8 mouse cellular contexts compared by ENCODE assay signal in the genomic region with DNA sequence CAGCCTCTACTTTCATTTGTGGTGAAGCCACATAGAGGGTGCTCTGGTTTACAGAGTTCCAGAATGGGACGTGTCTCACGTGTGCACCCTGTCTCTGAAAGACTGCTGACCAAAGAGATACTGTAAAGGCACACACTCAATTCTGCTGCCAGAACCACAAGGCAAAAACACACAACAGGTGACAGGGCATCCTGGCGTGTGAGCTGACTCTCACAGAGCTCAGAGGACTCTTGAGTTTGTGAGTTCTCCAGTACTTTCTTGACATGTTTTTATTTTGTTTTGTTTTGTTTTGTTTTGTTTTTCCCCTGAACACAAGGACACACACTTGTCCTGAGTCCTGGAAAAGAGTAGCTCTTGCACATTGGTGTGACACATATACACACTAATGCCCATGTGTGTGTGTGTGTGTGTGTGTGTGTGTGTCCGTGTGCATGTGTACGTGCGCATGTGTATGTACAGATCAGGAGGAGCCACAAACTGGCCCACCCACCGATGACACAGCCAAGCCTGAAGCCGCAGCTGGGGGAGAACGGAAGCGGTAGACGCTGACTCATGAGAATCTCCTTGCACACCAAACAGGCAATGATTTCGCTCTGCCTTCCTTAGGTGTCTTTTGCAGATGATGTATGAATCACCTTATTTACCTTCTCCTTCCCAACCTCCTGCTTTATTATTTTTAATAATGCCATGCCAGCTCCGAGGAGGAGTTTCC.
A peak's percentile ranks its signal among the peaks of the same experiment; 100 is the strongest.
DNase-seq lines count a peak whose midpoint lies in the region.

No protein-coding gene starts in this region.

- peak; percentile 13 for DNase-seq in kidney, adult 9 months
- no peak for DNase-seq in kidney, adult 11 months
- DNase-seq in T-cell, adult 2 months (ENCODE audit: low spot score), result peak; percentile 27
- peak; percentile 17 to 29 for DNase-seq in heart, adult 9 months (ENCODE audit: low spot score in 2 of 2)
- peak; percentile 8 for DNase-seq in lung, postnatal 10 days
- peak; percentile 66 to 77 for DNase-seq in thymus, postnatal 36 days
- no peak for DNase-seq in retina, postnatal 1 day
- DNase-seq in cerebellum, postnatal 36 days, result no peak

Comparison
In these comparisons a context has a peak if more than half of its experiments do, and no peak if none do; other contexts are left out.
1. DNase-seq: peak in kidney, adult 9 months (single experiment), T-cell, adult 2 months (single experiment), heart, adult 9 months (2 of 2), lung, postnatal 10 days (single experiment) and thymus, postnatal 36 days (2 of 2); none in kidney, adult 11 months (single experiment), retina, postnatal 1 day (single experiment) and cerebellum, postnatal 36 days (0 of 2).